Mouse (Mus musculus) heart, adult 9 months (tissue): Measurements from ENCODE around the gene Syne2.

Source experiments
- DNase-seq, 2 experiments: peaks; one replicate each; pipeline ENCODE4 v3.0.0; 2022; ENCODE audit warnings: low spot score in 2 of 2

Syne2 gene

GRCm38 (mm10) chr12:75866419-75867373 lies 48.8 kb downstream of the Syne2 start:
- no peak for DNase-seq

GRCm38 (mm10) chr12:75873546-75874235 lies 55.8 kb downstream of the Syne2 start:
- DNase-seq = no peak

GRCm38 (mm10) chr12:75874287-75874994 lies 56.5 kb downstream of the Syne2 start:
- DNase-seq = no peak

GRCm38 (mm10) chr12:75879636-75880317 lies 61.8 kb downstream of the Syne2 start:
- DNase-seq = no peak

GRCm38 (mm10) chr12:75881554-75881953 lies 63.6 kb downstream of the Syne2 start:
- peak in 1 of 2 experiments; percentile 24 for DNase-seq

- no peak for DNase-seq
These were observed 68.2 kb downstream of the Syne2 start for GRCm38 (mm10) chr12:75886161-75886560.

- no peak for DNase-seq
These were observed 69.0 kb downstream of the Syne2 start for GRCm38 (mm10) chr12:75886946-75887345.

- DNase-seq = no peak
These were observed 70.8 kb downstream of the Syne2 start for GRCm38 (mm10) chr12:75888721-75889120.

GRCm38 (mm10) chr12:75891206-75891605 lies 73.3 kb downstream of the Syne2 start:
- no peak for DNase-seq

GRCm38 (mm10) chr12:75893392-75893791 lies 75.5 kb downstream of the Syne2 start:
- peak in 1 of 2 experiments; percentile 23 for DNase-seq

GRCm38 (mm10) chr12:75894316-75894997 lies 76.5 kb downstream of the Syne2 start:
- no peak for DNase-seq

- no peak for DNase-seq
These were observed 77.0 kb downstream of the Syne2 start for GRCm38 (mm10) chr12:75894998-75895331.

GRCm38 (mm10) chr12:75897793-75898192 lies 79.9 kb downstream of the Syne2 start:
- DNase-seq = no peak

GRCm38 (mm10) chr12:75901721-75902120 lies 83.8 kb downstream of the Syne2 start:
- DNase-seq = no peak

GRCm38 (mm10) chr12:75904068-75904467 lies 86.1 kb downstream of the Syne2 start:
- no peak for DNase-seq

- no peak for DNase-seq
These were observed 87.4 kb downstream of the Syne2 start for GRCm38 (mm10) chr12:75905304-75905703.

- DNase-seq = no peak
These were observed 90.5 kb downstream of the Syne2 start for GRCm38 (mm10) chr12:75908466-75908865.

GRCm38 (mm10) chr12:75915694-75916093 lies 97.8 kb downstream of the Syne2 start:
- DNase-seq = no peak

- no peak for DNase-seq
These were observed 100.5 kb downstream of the Syne2 start for GRCm38 (mm10) chr12:75918415-75918814.

- DNase-seq = no peak
These were observed 101.0 kb downstream of the Syne2 start for GRCm38 (mm10) chr12:75918914-75919313.

- DNase-seq = no peak
These were observed 105.0 kb downstream of the Syne2 start for GRCm38 (mm10) chr12:75922900-75923299.
